Mouse (Mus musculus) layer of hippocampus, postnatal 14 days (tissue): ENCODE measurements around the gene Tada2a. TPM values are rescaled to one million over a fixed set of nuclear protein-coding genes. Genes with fewer than 3 reads are reported as not detected.
A peak's percentile ranks its signal among the peaks of the same experiment; 100 is the strongest.

Experiments
- DNase-seq, 2 experiments: peaks; one replicate each; pipeline ENCODE4 v3.0.0; 2021 to 2022; ENCODE audit warnings: low spot score in 2 of 2, mixed read lengths in 1 of 2
- total RNA-seq, 2 experiments: library from RNA; stranded (reverse); gene quantifications; 2 replicates each; pipeline ENCODE4 v1.2.3; 2021

Gene Tada2a
- total RNA-seq, 2 experiments from 2014 or later = 29.7 to 30.3 TPM

- no peak for DNase-seq
These were observed 62.3 kb downstream of the Tada2a start for GRCm38 (mm10) chr11:84066927-84067645.

- DNase-seq = no peak
These were observed 63.3 kb downstream of the Tada2a start for GRCm38 (mm10) chr11:84066071-84066481.

GRCm38 (mm10) chr11:84063631-84064209, 65.7 kb downstream of the Tada2a start:
- no peak for DNase-seq

- no peak for DNase-seq
These were observed 66.6 kb downstream of the Tada2a start for GRCm38 (mm10) chr11:84062805-84063204.

- no peak for DNase-seq
These were observed 67.5 kb downstream of the Tada2a start for GRCm38 (mm10) chr11:84061881-84062280.

- DNase-seq = no peak
These were observed 68.8 kb downstream of the Tada2a start for GRCm38 (mm10) chr11:84060635-84061034.

GRCm38 (mm10) chr11:84059784-84060183, 69.6 kb downstream of the Tada2a start:
- no peak for DNase-seq

GRCm38 (mm10) chr11:84057418-84057817, 72.0 kb downstream of the Tada2a start:
- no peak for DNase-seq

- DNase-seq = peak; percentile 81 to 85
These were observed 75.8 kb downstream of the Tada2a start for GRCm38 (mm10) chr11:84053524-84054163.

- no peak for DNase-seq
These were observed 76.3 kb downstream of the Tada2a start for GRCm38 (mm10) chr11:84053055-84053454.

GRCm38 (mm10) chr11:84048411-84048810, 81.0 kb downstream of the Tada2a start:
- no peak for DNase-seq

- DNase-seq = no peak
These were observed 82.1 kb downstream of the Tada2a start for GRCm38 (mm10) chr11:84047270-84047669.

GRCm38 (mm10) chr11:84044988-84045387, 84.4 kb downstream of the Tada2a start:
- no peak for DNase-seq

- DNase-seq = peak; percentile 56 to 70
These were observed 86.3 kb downstream of the Tada2a start for GRCm38 (mm10) chr11:84042808-84043762.

- DNase-seq = no peak
These were observed 88.8 kb downstream of the Tada2a start for GRCm38 (mm10) chr11:84040621-84041020.

GRCm38 (mm10) chr11:84033671-84034070, 95.7 kb downstream of the Tada2a start:
- no peak for DNase-seq

- no peak for DNase-seq
These were observed 96.8 kb downstream of the Tada2a start for GRCm38 (mm10) chr11:84032559-84032958.

- peak in 1 of 2 experiments; percentile 56 for DNase-seq
These were observed 97.4 kb downstream of the Tada2a start for GRCm38 (mm10) chr11:84031971-84032370.
